Mouse (Mus musculus) G1E (cell line): ENCODE measurements around the gene Eef1akmt3.

Source experiments
- CTCF ChIP-seq: IDR thresholded peaks from 2 replicates; pipeline ENCODE4 v1.5.1; 2012; ENCODE audit warnings: low read depth, low read length, inconsistent platforms, mixed read lengths
- GATA1 ChIP-seq: IDR thresholded peaks from 2 replicates; pipeline ENCODE4 v1.6.1; 2012; ENCODE audit warnings: borderline replicate concordance, low read length, inconsistent platforms, mixed read lengths
- TAL1 ChIP-seq: conservative IDR thresholded peaks from 2 replicates; pipeline ENCODE4 v1.6.1; 2012; ENCODE audit warnings: low read depth, low read length, inconsistent platforms, mixed read lengths

DNA sequence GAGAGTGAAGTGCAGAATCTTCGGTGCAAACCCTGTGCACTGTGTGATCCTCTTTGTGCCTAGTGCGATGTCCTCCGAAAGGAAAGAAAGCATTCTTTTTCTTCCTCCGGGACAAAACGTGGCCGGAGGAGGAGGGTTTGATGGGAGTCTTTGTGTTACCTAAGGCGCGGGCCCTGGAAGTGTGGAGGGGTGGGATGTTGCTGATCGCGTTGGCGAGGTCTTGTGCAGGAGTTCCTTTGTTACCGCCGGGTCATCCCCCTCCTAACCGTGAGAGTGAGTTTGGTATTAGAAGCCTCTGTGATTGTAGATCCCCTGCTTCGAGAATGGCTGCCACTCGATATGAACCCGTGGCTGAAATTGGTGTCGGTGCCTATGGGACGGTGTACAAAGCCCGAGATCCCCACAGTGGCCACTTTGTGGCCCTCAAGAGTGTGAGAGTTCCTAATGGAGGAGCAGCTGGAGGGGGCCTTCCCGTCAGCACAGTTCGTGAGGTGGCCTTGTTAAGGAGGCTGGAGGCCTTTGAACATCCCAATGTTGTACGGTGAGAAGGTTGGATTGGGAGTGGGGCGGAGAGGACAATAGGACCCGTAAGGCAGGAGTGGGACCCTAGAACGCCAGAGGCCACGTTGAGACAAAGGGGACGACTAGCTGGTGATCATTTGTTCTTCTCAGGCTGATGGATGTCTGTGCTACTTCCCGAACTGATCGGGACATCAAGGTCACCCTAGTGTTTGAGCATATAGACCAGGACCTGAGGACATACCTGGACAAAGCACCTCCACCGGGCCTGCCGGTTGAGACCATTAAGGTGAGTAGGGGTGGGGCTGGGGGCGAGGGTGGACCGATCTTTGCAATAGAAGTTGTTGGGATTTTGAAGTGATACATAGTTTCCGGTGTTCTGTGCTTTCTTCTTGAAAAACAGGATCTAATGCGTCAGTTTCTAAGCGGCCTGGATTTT lies 22.9 kb upstream of the Eef1akmt3 start:
- no peak for TF ChIP-seq CTCF
- no peak for TF ChIP-seq TAL1
- TF ChIP-seq GATA1 = no peak
